Comparison of ENCODE assay signal across 35 mouse cellular contexts in the genomic region with DNA sequence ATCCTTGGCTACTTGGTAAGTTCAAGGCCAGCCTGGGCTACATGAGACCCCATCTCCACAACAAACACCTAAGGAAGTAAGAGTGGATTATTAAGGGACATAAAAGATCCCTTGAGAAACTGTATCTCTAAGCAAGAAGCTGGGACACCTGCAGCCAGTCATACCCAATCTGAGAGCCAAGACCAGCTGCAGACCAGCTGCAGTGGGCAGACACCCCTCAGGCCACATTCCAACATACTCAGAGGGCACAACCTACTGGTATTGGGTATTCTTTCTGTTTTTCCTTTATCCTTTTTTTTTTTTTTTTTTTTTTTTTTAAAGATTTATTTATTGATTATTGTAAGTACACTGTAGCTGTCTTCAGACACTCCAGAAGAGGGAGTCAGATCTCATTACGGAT. TPM values are rescaled to one million over a fixed set of nuclear protein-coding genes. Genes with fewer than 3 reads are reported as not detected.
"Had no signal": no experiment of that assay in that cellular context is flagged by ENCODE, and none has a peak within 500 bp of the region (broad histone marks: within the 10 kb centered on the region; RNA-seq: fewer than 3 reads in every experiment).

No protein-coding gene starts in this region.

- H3K27ac ChIP-seq: heart, embryonic 10.5 days; hindbrain, embryonic 10.5 days; hindbrain, embryonic 12.5 days; hindbrain, embryonic 14.5 days; intestine, embryonic 15.5 days; layer of hippocampus, adult 2 months; left cerebral cortex, adult 2 months; limb, embryonic 10.5 days; limb, embryonic 12.5 days had no signal

- DNase-seq: gastrocnemius, postnatal 14 days; gastrocnemius, postnatal 36 days; heart, adult 18-20 months; heart, postnatal 10 days; heart, postnatal 4 days; kidney, adult 18-20 months; kidney, adult 8-10 months; kidney, postnatal 10 days; kidney, postnatal 25 days; kidney, postnatal 4 days; liver had no signal

- H3K4me3 ChIP-seq: heart, embryonic 10.5 days; heart, embryonic 12.5 days; hindbrain, embryonic 10.5 days; hindbrain, embryonic 12.5 days; intestine, embryonic 15.5 days; layer of hippocampus, adult 2 months; left cerebral cortex, adult 2 months; limb, embryonic 10.5 days; limb, embryonic 12.5 days had no signal

- H3K27me3 ChIP-seq: heart, embryonic 12.5 days; hindbrain, embryonic 12.5 days; intestine, embryonic 15.5 days; limb, embryonic 12.5 days had no signal

- H3K36me3 ChIP-seq: intestine, embryonic 15.5 days had no signal

- H3K9me3 ChIP-seq: heart, embryonic 10.5 days; heart, embryonic 12.5 days; hindbrain, embryonic 10.5 days; hindbrain, embryonic 12.5 days; intestine, embryonic 15.5 days; limb, embryonic 10.5 days; limb, embryonic 12.5 days had no signal

RNA-seq across cellular contexts. Expression of a gene that starts 1.2 kb away (rescaled TPM):
- total RNA-seq: gastrocnemius, postnatal 14 days; gastrocnemius, postnatal 36 days; granulocyte monocyte progenitor cell, adult 5-6 weeks; heart, adult 18-20 months; heart, adult 8-10 months; heart, postnatal 10 days; heart, postnatal 25 days; heart, postnatal 4 days; layer of hippocampus, adult 2 months; layer of hippocampus, postnatal 10 days; layer of hippocampus, postnatal 25 days; left cerebral cortex, adult 2 months; left cerebral cortex, postnatal 14 days; left cerebral cortex, postnatal 36 days had no signal
- polyA plus RNA-seq: frontal cortex, adult 2 months; heart, embryonic 10.5 days; heart, embryonic 12.5 days; heart, embryonic 14.5 days; heart, embryonic 16.5 days; hindbrain, embryonic 10.5 days; hindbrain, embryonic 12.5 days; intestine, embryonic 15.5 days; intestine, postnatal 0 days; kidney, embryonic 14.5 days; kidney, embryonic 16.5 days; limb, embryonic 10.5 days; limb, embryonic 12.5 days; liver, embryonic 11.5 days had no signal
